Mouse (Mus musculus) heart, postnatal 36 days (tissue): ENCODE results near the gene Ptgis. TPM values are rescaled to one million over a fixed set of nuclear protein-coding genes. Genes with fewer than 3 reads are reported as not detected.

Experiments used
- DNase-seq, 2 experiments: peaks; one replicate each; pipeline ENCODE4 v3.0.0; 2021 to 2022
- intact Hi-C: fragments of 180-260 bp; cut with DNase I; formaldehyde crosslinking; loops from one replicate; pipeline ENCODE4 v1.15.1; 2025
- total RNA-seq, 2 experiments: library from RNA; stranded (reverse); gene quantifications; 2 replicates each; pipeline ENCODE4 v1.2.3; 2021

Ptgis gene
- total RNA-seq, 2 experiments from 2014 or later: 19.5 to 22.2 TPM

DNA sequence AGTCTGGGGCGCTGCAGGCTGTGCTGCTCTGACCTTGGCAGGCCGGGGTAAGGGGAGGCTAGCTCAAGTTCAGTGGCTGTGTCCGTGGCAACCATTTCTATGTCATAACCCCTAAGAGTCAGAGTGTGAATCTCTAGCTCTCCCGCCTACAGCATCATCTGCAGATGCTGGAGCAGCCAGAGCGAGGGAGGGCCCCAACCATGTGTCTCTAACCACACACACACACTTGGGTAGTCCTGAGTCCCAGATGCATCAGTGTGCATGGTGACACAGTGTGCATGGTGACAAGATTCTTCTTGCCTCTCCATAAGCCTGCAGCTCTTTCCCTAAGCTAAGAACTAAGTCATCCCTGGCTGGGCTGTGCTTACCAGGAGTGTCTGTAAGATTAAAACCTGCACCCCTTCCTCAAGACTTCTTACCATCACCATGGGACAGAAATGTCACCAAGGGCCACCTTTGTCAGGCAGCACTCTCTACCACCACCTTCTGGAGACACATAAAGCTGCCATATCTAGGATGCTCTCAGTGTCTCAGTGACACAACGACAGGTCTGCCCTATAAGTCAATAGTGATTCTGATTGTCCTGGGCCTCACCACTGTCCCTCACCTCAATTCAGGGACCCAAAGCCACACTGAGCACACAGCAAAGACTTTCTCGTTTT, 36.8 kb downstream of the Ptgis start:
- intact Hi-C loops: loop anchor here (5.0 kb wide), 1 partner anchor 131 kb away; no protein-coding TSS in a partner anchor
- no peak for DNase-seq

DNA sequence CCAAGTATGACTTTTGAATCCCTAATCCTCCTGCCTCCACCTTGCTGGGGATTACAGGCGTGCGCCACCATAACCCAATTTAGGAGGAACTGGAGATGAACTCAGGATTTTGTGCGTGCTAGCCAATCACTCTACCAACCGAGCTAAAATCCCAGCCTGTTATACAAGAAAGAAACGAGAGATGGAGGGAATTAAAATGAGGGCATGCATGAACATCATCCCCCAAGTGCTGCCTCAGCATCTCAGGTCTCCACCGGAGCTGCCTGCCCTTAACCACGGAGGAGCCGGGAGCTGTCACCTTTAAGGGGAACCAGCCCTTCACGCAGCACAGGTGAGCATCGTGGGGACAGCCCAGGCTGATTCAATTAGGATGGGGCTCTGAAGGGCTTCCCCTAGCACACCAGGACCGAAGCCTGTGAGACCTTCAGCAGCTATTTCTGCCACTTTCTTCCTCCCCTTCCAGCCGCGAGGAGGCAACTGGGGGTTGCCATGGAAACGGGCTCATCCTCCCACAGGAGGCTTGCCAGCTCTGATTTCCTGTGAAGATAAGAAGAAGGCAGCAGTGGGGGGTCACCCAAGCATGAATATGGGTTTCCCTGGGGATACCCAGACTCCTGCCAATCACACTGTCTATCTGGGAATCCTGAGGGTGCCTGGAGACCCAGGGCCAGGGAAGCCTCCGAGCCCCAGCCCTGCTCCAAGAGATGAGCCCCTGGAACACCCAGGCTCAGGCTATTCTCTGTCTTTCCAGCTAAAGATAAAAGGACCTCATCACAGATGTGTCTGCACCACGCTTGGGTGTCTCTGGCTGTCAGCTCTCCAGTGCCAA, 38.7 kb downstream of the Ptgis start:
- no peak for DNase-seq
- intact Hi-C loops: loop anchor here (5.0 kb wide), 1 partner anchor 129 kb away; no protein-coding TSS in a partner anchor

DNA sequence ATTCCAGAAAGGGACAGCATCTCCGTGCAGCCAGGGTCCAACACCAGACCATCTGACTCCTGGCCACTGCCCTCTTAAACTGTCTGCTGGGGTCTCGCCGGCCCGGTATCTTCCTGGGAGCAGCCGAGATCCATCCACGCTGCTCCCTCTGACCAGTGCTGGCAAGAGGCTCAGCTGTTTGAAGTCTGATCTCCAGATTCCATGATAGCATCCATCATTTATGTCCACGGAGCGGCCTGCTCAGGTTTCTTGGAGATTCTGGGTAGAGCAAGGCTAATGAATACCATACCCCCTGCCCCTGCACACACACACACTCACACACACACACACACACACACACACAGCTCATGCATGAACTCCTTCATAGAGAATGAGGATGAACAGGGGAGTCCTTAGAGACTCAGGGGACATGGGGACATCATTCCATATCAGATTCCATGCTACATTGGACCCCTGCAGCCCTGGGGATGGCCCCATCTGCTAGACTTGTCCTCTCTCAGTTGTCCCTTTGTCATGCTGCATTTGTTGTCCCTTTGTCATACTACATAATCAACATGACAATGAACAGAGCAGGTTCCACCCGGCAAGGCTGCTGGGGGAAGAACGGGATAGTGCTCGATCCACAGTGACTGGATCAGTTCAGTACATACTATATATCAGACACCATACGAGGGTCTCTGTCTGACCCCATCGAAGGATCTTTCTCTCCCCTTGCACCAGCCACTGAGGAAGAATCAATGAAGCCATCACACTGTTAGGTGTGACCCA, 41.6 kb downstream of the Ptgis start:
- DNase-seq: no peak
- intact Hi-C loops: no loop called here

DNA sequence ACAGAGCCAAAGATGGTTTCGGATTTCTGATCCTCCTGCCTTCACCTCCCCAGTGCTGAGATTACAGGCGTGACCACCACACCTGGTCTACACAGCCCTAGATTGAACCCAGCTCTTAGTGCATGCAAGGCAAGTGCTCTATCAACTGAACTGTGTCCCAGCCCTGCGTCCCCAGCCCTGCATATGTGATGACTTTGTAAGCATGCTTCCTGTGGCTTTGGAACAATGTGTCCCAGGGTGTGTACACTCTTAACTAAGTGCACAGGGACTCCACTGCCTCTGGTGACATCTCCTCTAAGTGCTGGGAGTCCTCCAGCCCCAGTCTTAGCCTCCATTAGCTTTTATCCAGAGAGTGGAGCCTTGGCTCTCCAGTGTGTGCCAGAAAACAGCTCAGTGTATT, 47.0 kb downstream of the Ptgis start:
- DNase-seq: no peak
- intact Hi-C loops: no loop called here

GRCm38 (mm10) chr2:167190076-167190399, 50.4 kb downstream of the Ptgis start, which contains the start of gene Kcnb1:
Kcnb1 (minus strand) TSS chr2:167190155.
- intact Hi-C loops: loop anchor here (1.0 kb wide), 2 partner anchors 78 to 118 kb away; no protein-coding TSS in a partner anchor
- DNase-seq: peak; percentile 79 to 83

GRCm38 (mm10) chr2:167189291-167190075, 50.9 kb downstream of the Ptgis start:
- intact Hi-C loops: loop anchor here (1.0 kb wide), 2 partner anchors 77 to 117 kb away; no protein-coding TSS in a partner anchor
- DNase-seq: peak; percentile 34 to 62

DNA sequence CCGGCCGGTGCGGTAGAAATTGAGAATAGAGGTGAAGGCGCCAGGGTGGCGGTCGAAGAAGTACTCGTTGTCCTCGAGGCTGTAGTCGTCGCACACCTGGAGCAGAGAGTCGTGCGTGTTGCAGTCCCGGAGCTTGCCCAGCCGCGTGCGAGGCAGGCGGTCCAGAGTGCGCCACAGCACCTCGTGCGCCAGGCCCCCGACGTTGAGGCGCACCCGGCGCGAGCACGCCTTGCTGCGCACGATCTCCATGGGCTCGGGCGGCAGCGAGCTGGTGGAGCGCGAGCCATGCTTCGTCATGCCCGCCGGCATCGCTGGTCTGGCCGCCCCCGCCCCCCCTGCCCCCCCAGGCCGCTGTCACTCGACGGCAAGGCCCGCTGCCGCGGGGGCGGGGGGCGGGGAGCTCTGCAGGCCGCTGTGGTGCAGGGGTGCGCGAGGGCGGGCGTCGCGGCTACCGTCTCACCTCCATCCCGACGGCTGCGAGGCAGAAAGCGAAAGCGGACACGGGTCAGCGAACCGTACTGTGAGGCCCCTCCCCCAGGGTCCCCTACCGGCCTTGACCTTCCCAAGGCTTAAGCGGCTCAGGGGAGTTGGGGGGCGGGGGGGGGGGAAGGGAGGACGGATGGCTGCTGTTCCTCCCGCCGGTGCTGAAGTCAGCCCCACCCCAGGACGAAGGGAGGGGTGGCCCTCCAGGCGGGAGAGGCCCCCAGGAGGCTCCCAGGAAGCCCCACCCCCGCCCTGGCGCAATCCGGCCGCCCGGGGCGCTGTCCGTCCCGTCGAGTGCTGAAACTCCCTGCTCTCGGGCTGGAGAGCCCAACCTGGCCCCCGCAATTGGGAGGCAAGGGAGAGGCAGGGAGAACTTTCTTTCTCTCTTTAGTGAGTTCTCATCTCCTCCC, 51.8 kb downstream of the Ptgis start:
- intact Hi-C loops: no loop called here
- DNase-seq: peak; percentile 92 to 94

DNA sequence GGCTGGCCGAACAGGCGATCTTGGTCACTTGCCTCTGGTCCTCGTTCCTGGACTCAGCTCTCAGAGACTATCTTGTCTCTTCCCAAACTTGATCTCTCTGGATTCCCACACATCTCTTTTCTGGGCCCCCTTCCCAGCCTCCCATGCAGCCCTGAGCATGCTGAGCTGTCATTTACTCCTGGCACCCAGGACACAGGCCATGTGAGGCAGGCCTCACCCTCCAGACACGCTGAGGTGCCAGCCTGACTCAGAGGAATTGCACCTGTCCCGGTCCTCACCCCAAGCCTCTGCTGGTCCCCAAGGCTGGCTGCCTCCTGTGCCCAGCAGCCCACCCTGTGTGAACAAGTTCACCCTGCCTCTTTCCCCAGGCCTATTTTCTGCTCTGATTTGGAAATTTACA, 53.3 kb downstream of the Ptgis start:
- no peak for DNase-seq
- intact Hi-C loops: no loop called here

DNA sequence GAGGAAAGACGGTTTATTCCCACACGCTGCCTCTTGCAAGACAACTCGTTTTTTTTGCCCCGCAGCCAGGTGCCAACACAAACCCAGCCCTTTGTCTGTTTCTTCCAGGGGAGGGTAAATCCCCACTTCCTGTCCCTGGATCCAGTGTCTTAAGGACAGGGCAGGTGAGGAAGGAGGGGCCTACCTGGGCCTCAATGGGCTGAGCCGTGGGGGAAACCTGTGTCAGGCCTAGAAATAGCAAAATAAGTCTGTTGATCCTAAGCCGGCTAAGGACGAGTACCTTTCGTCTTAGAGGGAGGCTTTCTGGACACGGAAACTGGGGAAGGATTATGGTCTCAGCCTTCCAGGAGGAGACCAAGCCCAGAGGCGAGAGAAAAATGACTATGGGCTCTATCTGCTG, 53.9 kb downstream of the Ptgis start:
- intact Hi-C loops: no loop called here
- DNase-seq: no peak

- intact Hi-C loops: no loop called here
- no peak for DNase-seq
Measured at GRCm38 (mm10) chr2:167186003-167186402, 54.4 kb downstream of the Ptgis start.

DNA sequence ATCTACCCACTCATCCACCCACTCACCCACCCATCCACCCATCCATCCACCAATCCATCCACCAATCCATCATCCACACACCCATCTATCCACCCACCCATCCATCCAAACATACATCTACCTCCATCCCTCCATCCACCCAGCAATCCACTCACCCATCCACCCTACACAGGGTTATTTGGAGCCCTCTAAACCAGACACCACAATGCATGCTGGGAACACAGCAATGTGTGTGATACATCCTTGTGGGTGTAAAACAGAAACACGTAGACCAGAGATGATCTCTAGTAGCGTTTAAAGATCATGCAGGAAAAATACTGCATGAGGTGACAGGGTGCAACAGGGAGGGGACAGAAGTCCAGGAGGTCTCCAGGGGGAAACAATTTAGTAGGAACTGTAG, 55.0 kb downstream of the Ptgis start:
- intact Hi-C loops: no loop called here

DNA sequence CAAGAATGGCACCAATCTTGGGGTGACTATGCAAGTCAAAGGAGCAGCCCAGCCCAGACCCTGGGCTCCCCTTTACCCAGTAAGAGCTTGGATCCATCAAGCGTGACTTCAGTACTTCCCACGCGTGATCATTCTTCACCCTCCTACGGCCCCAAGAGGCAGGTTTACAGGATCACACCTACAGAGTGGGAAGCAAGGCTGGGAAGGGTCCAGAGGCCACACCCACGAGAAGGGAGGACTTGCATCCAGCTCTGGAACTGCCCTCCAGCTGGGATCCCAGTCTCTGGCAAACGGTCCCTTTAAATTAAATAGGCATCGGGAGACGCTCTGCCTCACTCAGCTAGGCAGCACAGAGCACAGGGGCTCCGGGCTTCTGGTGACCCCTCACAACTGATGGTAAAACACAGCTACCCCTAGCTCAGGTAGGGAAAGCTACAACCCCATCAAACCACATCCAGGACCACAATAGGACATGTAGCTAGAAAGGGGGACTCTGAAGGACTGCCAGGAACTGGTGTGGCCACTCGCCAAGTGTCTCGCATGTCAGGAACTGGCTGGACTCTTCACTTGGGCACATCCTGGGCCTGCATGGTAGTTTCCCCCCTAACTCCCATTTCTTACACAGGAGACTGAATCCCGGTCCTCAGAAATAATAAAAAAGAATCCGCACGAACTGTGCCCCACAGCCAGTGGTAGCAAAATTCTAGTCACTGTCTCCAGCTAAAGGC, 58.6 kb downstream of the Ptgis start:
- DNase-seq: no peak
- intact Hi-C loops: no loop called here

More for the DNA sequence above, 55.0 kb downstream of the Ptgis start:
- no peak for DNase-seq

- no peak for DNase-seq
- intact Hi-C loops: no loop called here
Measured at GRCm38 (mm10) chr2:167181096-167181495, 59.3 kb downstream of the Ptgis start.

DNA sequence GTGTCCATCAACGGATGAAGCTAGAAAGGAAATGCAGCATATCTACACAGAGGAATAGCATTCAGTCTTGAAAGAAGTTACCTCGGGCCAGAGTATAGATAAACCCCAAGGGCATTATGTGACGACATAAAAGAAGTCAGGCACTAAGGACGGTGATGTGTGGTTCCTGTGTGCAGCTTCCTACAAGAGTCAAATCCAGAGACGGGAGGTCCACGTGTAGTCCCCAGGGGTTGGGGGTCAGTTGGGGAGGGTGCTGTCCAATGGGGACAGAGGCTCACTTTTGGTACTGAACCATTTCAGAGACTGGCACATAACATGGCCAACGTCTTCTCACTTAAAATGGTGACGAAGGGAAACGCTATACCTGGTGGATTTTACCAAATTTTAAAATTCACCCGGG, 61.1 kb downstream of the Ptgis start:
- intact Hi-C loops: no loop called here

DNA sequence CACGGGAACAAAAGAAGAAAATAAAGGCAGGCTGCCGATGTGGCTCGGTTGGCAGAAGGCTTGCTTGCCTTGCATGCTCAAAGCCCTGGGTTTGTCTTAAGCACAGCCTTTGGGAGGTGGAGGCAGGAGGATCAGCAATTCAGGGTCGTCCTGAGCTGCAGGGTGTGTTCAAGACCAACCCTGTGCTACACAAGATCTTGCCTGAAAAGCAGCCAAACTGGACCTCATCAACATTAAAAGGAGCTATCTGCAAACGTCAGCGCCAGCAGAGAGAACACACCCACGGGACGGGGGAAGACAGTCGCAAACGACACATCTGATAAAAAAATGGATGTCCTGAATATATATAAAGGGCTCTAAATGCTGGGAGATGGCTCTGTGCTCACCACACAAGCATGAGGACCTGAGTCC, 63.2 kb downstream of the Ptgis start:
- DNase-seq: no peak
- intact Hi-C loops: loop anchor here (2.0 kb wide), 1 partner anchor 60 kb away; no protein-coding TSS in a partner anchor

More for the DNA sequence above, 61.1 kb downstream of the Ptgis start:
- DNase-seq: no peak

DNA sequence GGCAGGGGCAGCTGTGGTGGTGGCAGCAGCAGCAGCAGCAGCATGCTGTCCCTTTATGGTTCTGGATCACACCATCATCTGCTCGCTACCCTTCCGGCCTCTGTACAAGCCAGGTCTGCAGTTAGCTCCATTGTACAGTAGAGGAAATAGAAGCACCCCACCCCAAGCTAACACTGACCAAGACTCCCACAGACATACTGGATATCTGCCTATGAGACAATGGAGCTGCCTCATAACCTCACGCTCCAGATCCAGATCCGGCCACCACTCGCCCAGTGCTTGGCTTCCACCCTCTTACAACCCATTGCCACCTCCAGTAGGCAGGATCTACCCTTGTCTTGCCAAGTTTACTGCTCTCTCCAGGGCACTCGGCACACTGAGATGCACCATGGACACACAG, 65.1 kb downstream of the Ptgis start:
- intact Hi-C loops: no loop called here
- DNase-seq: no peak

GRCm38 (mm10) chr2:167173051-167173875, 67.1 kb downstream of the Ptgis start:
- peak; percentile 57 for DNase-seq
- intact Hi-C loops: no loop called here
